Mouse (Mus musculus) stomach, embryonic 14.5 days (tissue): ENCODE measurements at regions not wholly inside any gene's neighbourhood (a gene's known extent, or its start where the extent isn't known, plus 50 kb on each side); places are given as distances from the start of the nearest gene placed in this dataset.

ENCODE experiments used
- ATAC-seq: fragments of 200-750 bp; cut with Nextera tagmentation; 2 replicates; pipeline ENCODE4 v1.8.0; 2017; ENCODE audit warnings: low read depth, moderate TSS enrichment; ENCODE audit not compliant: insufficient number of reproducible peaks, insufficient read depth, low FRiP score
- H3K27ac ChIP-seq: fragments of 300-500 bp; sonication (generic); 2 replicates; pipeline ENCODE4 v1.5.1; 2014; ENCODE audit warnings: mild to moderate bottlenecking, low read length, moderate library complexity, mixed read lengths
- H3K27me3 ChIP-seq: fragments of 300-500 bp; sonication (generic); 2 replicates; pipeline ENCODE4 v1.6.1; 2014; ENCODE audit warnings: low read length, control low read depth, mixed read lengths; ENCODE audit not compliant: control insufficient read depth, insufficient read depth
- H3K36me3 ChIP-seq: fragments of 300-500 bp; sonication (generic); 2 replicates; pipeline ENCODE4 v1.6.1; 2014; ENCODE audit warnings: mild to moderate bottlenecking, control low read depth, low read length, moderate library complexity, mixed read lengths; ENCODE audit not compliant: control insufficient read depth, insufficient read depth
- H3K4me1 ChIP-seq: fragments of 300-500 bp; sonication (generic); 2 replicates; pipeline ENCODE4 v1.6.1; 2014; ENCODE audit warnings: low read length, control low read depth, mixed read lengths; ENCODE audit not compliant: control insufficient read depth, insufficient read depth
- H3K4me2 ChIP-seq: fragments of 300-500 bp; sonication (generic); replicated peaks from 2 replicates; pipeline ENCODE4 v1.6.1; 2014; ENCODE audit warnings: low read depth, low read length, control low read depth
- H3K4me3 ChIP-seq: fragments of 300-500 bp; sonication (generic); 2 replicates; pipeline ENCODE4 v1.5.1; 2014; ENCODE audit warnings: low read depth, low read length, control low read depth
- H3K9ac ChIP-seq: fragments of 300-500 bp; sonication (generic); replicated peaks from 2 replicates; pipeline ENCODE4 v1.6.1; 2014; ENCODE audit warnings: low read depth, mild to moderate bottlenecking, control low read depth, low read length, moderate library complexity, mixed read lengths
- H3K9me3 ChIP-seq: fragments of 300-500 bp; sonication (generic); 2 replicates; pipeline ENCODE4 v1.6.1; 2016; ENCODE audit warnings: low read depth, low read length, control low read depth; ENCODE audit not compliant: control insufficient read depth
- WGBS: fragments of 180-500 bp; shearing (Covaris S2); extraction: QIAGEN DNeasy Blood & Tissue Kit; methylation state at CpG from one replicate; pipeline ENCODE4 v1.1.7; 2014; 5-methylcytosine and 5-hydroxymethylcytosine counted together

- Histone ChIP-seq H3K4me2 (no peak overlapping the region), H3K9ac (no peak overlapping the region), H3K27me3 (no peaks in the 10 kb centered on the region), H3K4me1 (no peaks in the 10 kb centered on the region), H3K4me3 (no peak overlapping the region), H3K9me3 (no peaks in the 10 kb centered on the region), H3K27ac (no peak overlapping the region), H3K36me3 (no peaks in the 10 kb centered on the region)
- WGBS, result 84% methylated on average over 15 of the region's 15 CpGs
- no peak for ATAC-seq
These were observed 317.4 kb downstream of the Nedd1 start for GRCm38 (mm10) chr10:92404697-92405293.

DNA sequence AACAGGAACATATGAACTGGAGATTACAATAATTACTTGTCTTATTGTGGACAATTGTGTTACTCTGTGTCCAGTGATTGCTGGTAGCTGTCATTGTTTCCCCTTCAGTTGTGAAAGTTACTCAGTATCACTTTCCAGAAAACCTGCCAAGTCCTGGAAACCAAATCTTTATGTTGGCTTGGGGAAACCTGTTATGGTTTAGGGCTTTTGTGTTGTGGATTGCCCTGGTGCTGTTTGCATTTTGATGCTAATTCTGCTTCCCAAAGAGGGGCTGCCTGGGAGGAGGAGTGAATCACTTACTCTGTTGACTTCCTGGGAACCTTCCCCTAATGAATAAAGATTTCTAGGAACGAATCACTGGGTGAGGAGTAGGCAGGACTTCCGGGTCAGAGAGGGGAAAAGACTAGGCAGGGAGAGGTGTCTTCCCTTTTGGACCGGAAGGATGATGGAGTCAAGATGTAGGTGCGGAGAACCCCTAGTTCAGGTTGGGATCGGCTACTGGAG lies 321.6 kb downstream of the Nedd1 start:
- no peaks in the 10 kb centered on the region for H3K27me3 ChIP-seq
- H3K36me3 ChIP-seq, result no peaks in the 10 kb centered on the region
- H3K4me1 ChIP-seq, result no peaks in the 10 kb centered on the region
- 90% methylated on average over 5 of the region's 5 CpGs for WGBS
- H3K27ac ChIP-seq, result no peak overlapping the region
- no peak overlapping the region for H3K4me2 ChIP-seq
- no peak overlapping the region for H3K9ac ChIP-seq
- H3K9me3 ChIP-seq, result no peaks in the 10 kb centered on the region
- ATAC-seq, result no peak
- H3K4me3 ChIP-seq, result no peak overlapping the region

DNA sequence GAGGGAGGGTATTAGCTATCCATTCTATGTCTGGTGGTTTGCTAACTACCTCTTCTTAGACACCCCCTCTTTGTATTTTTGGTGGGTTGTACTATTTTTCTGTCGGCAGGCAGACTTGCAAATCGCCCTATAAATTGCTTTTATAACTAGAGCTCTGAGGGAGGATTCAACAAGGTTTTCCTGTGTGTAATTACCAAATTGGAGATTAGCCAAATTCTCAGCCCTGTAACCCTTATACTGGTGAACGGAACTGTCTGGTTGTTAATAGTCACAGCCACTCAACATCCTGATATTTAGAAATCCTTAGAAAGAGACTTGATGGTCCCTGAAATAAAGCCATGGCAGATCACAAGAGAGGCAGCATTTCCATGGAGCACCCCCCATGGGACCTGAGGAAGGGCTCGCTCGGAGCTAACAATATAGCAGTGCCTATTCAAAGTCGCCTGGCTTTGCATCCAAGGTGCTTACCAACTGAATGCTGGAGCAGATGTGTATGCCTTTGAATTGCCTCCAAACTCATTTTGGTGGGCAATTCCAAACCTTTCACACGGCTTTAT lies 333.0 kb downstream of the Nedd1 start:
- 69% methylated on average over 7 of the region's 7 CpGs for WGBS

GRCm38 (mm10) chr10:92367126-92367525 lies 355.1 kb downstream of the Nedd1 start:
- ATAC-seq, result no peak
- no peak overlapping the region for H3K4me2 ChIP-seq
- no peaks in the 10 kb centered on the region for H3K4me1 ChIP-seq
- no peak overlapping the region for H3K4me3 ChIP-seq
- H3K9ac ChIP-seq, result no peak overlapping the region
- 62% methylated on average over 8 of the region's 8 CpGs for WGBS
- no peak overlapping the region for H3K27ac ChIP-seq
- H3K36me3 ChIP-seq, result no peaks in the 10 kb centered on the region
- H3K9me3 ChIP-seq, result no peaks in the 10 kb centered on the region
- no peaks in the 10 kb centered on the region for H3K27me3 ChIP-seq

More for the DNA sequence above, 333.0 kb downstream of the Nedd1 start:
- no peak for ATAC-seq
- no peak overlapping the region for H3K4me2 ChIP-seq
- no peaks in the 10 kb centered on the region for H3K36me3 ChIP-seq
- no peaks in the 10 kb centered on the region for H3K9me3 ChIP-seq
- H3K4me3 ChIP-seq, result no peak overlapping the region
- H3K27me3 ChIP-seq, result no peaks in the 10 kb centered on the region
- no peak overlapping the region for H3K27ac ChIP-seq
- H3K4me1 ChIP-seq, result no peaks in the 10 kb centered on the region
- no peak overlapping the region for H3K9ac ChIP-seq

DNA sequence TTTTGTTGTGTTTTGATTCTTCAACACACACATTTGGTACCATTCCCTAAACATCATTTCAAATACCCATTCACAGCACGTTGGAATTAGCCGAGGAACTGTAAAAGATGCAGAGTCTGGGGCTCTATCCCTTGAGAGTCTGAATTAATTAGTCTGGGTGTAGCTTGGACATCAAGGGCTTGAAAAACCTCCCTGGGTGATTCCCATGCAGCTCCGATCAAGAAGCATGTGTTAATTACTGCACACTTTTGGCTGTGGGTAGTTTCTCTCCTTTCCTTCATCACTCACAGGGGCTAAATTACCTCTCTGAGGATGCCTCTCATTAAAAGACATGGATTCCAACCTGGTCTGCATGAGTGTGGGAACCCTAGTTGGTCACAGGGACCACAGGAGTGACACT lies 365.5 kb downstream of the Nedd1 start:
- no peak overlapping the region for H3K27ac ChIP-seq
- no peaks in the 10 kb centered on the region for H3K36me3 ChIP-seq
- no peak overlapping the region for H3K4me2 ChIP-seq
- no peaks in the 10 kb centered on the region for H3K9me3 ChIP-seq
- H3K9ac ChIP-seq, result no peak overlapping the region
- H3K4me3 ChIP-seq, result no peak overlapping the region
- 82% methylated on average over 3 of the region's 3 CpGs for WGBS
- H3K27me3 ChIP-seq, result no peaks in the 10 kb centered on the region
- H3K4me1 ChIP-seq, result no peaks in the 10 kb centered on the region
- no peak for ATAC-seq

DNA sequence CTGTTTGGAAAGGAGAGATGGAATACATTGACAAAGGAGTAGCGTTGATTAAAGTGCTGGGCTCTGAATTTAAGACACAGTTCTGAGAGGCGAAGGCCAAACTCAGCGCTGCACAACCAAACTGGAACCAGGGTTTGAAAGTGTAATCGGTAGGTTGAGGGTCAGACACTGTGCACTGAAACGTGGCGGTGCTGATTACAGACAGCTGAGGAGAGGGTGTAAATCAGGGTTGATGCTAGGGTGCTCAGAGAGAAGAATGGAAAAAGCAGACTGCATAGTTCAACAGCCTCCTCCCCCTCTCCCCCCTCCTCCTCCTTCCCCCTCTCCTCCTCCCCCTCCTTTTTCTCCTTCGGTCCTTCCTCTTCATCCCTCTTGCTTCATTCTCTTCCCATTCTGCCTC lies 373.2 kb downstream of the Nedd1 start:
- no peaks in the 10 kb centered on the region for H3K36me3 ChIP-seq
- H3K9ac ChIP-seq, result no peak overlapping the region
- no peaks in the 10 kb centered on the region for H3K27me3 ChIP-seq
- WGBS, result 76% methylated on average over 7 of the region's 7 CpGs
- no peaks in the 10 kb centered on the region for H3K4me1 ChIP-seq
- no peak overlapping the region for H3K27ac ChIP-seq
- H3K4me3 ChIP-seq, result no peak overlapping the region
- H3K9me3 ChIP-seq, result no peaks in the 10 kb centered on the region
- ATAC-seq, result no peak
- H3K4me2 ChIP-seq, result no peak overlapping the region

DNA sequence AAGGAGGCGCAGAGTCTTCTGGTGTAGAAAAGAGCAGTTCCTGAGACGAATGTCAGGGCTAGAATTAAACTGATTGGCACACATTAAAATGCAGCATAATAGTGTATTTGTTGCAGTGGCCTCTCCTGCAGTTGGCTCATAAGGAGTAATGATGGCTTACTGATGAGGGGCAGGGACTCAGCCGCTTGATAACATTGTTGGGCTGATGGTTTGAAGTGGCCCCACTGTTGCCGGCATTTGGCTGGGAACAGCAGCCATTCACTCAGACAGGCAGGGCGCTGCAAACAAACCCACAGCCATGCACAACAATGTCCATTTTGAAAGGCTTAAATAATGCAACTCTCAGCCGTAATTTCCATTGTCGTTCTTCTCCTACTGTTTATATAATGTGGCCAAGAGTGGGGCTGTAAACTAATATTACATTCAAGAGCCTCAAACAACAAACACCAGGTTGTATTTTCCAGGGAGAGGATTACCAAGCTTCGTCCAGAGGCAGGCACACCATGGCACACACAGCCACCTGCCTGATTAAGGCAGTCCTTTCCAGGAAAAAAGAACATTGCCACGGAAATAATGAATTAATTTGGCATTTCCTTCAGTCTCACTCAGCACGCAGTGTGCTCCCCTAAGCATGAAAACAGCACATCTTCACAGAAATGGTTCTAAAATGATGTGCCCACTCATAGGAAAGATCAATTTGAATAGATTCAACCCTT lies 374.1 kb downstream of the Nedd1 start:
- Histone ChIP-seq H3K9me3 (no peaks in the 10 kb centered on the region), H3K4me1 (no peaks in the 10 kb centered on the region), H3K27me3 (no peaks in the 10 kb centered on the region), H3K4me3 (no peak overlapping the region), H3K36me3 (no peaks in the 10 kb centered on the region), H3K4me2 (no peak overlapping the region), H3K27ac (no peak overlapping the region), H3K9ac (no peak overlapping the region)
- 71% methylated on average over 10 of the region's 10 CpGs for WGBS
- ATAC-seq, result no peak

- Histone ChIP-seq H3K9me3 (no peaks in the 10 kb centered on the region), H3K4me3 (no peak overlapping the region), H3K36me3 (no peaks in the 10 kb centered on the region), H3K27ac (no peak overlapping the region), H3K27me3 (no peaks in the 10 kb centered on the region), H3K4me1 (no peaks in the 10 kb centered on the region), H3K9ac (no peak overlapping the region), H3K4me2 (no peak overlapping the region)
- no peak for ATAC-seq
- 91% methylated on average over 2 of the region's 2 CpGs for WGBS
These were observed 382.5 kb downstream of the Nedd1 start for GRCm38 (mm10) chr10:92339671-92340070.
